Mouse (Mus musculus) neutrophil, adult 65 days (primary cell): ENCODE results near the gene Gm17727. TPM values are rescaled to one million over a fixed set of nuclear protein-coding genes. Genes with fewer than 3 reads are reported as not detected.

Experiments used
- total RNA-seq: library from RNA; stranded (reverse); gene quantifications from 2 replicates; pipeline ENCODE4 v1.2.4, GENCODE M21; 2023

The Gm17727 gene
- total RNA-seq, result not detected in 2 replicates

DNA sequence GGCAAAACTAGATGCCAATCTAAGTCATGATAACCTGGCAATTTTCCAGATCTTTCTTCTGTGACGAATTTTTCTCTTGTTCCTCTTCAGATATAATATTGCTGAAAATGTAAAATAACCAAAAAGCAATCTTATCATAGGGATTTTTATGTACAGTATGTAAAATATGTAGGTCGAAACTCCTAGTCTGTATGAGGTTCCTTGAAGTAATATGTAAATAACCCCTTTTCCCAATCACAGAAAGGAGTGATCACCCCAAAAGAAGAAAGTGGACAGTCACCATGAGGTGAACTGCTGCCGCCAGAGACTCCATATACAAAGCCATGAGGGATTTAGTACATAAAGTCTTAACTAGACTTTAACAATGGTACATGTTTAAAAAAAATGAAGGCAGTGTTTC, at the start of gene Gm17727:
Gene Gm17727, minus strand, starts transcription at position 101 of the 400 bp plus-strand sequence.

DNA sequence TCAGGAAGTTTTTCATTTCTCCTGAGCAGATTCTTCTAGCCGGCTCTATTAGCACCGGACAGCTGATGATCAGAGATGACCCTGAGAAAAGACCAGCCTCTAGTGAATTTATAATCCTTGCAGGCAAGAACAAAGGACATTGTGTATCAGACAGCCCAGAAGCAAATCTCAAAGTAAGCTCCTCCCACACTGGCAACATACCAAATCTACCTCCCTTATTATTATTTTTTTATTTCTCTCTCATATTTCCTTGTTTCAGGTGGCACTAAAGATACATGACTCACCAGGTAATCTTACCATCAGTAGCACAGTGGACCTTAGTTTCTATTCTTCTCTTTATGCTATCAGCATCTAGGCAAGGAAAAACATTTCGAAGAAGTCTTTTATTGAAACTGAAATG, 12.1 kb upstream of the Gm17727 start, which contains the start of the genes Gm27235 and D730048I06Rik:
Gene Gm27235, minus strand, starts transcription at position 101 of the 400 bp plus-strand sequence.
Gene D730048I06Rik, minus strand, starts transcription at position 112 of the 400 bp plus-strand sequence.

DNA sequence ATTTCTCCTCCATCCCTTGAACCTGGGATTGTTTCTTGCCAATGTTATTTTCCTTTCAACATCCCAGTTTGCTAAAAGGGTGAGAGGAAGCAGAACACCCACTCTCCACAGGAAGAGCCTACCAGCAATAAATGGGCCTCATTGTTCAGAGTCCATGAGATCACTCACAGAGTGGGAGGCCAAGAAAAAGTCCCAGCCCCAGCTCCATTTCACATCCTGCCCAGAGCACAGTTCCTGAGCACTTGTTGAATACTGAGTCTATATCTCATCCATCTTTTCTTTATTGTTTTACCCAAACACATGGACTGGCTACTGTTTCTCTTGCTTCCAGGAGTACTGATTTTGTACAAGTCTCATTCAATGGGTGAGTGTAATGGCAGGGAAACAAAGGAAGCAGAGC, 37.2 kb downstream of the Gm17727 start, which contains the start of gene Gm17677:
Gene Gm17677, plus strand, starts transcription at position 301 of the 400 bp plus-strand sequence.

Other genes starting within 250 kb of the Gm17727 start
- gene Ddx25, start 219.6 kb downstream of the Gm17727 start, total RNA-seq, result 0.19 and 0.39 TPM in 2 replicates
- gene Pus3, start 219.5 kb downstream of the Gm17727 start, total RNA-seq, result 4.9 and 7.9 TPM in 2 replicates
- gene Pate2, start 207.8 kb downstream of the Gm17727 start, total RNA-seq, result not detected in 2 replicates
- 6.3 and 7.8 TPM in 2 replicates for gene Hyls1, start 207.7 kb downstream of the Gm17727 start, total RNA-seq
- not detected in 2 replicates for gene Pate4, start 166.2 kb downstream of the Gm17727 start, total RNA-seq
- gene Pate3, start 129.9 kb downstream of the Gm17727 start, total RNA-seq, result not detected in 2 replicates
- not detected in 2 replicates for gene Pate1, start 90.7 kb downstream of the Gm17727 start, total RNA-seq
- not detected in 2 replicates for gene Gm17677, start 37.1 kb downstream of the Gm17727 start, total RNA-seq
- gene Gm27235, start 12.0 kb upstream of the Gm17727 start, total RNA-seq, result not detected in 2 replicates
- gene D730048I06Rik, start 12.0 kb upstream of the Gm17727 start, total RNA-seq, result not detected in 2 replicates
- gene 9230110F15Rik, start 66.0 kb upstream of the Gm17727 start, total RNA-seq, result not detected in 2 replicates
- gene 9230113P08Rik, start 130.3 kb upstream of the Gm17727 start, total RNA-seq, result not detected in 2 replicates